Mouse (Mus musculus): ENCODE measurements around the gene Vmn1r76. TPM values are rescaled to one million over a fixed set of nuclear protein-coding genes. Genes with fewer than 3 reads are reported as not detected.

The Vmn1r76 gene
- not detected for polyA plus RNA-seq (2021)

- in situ Hi-C loops (cut with MboI; ENCODE audit: low pct_unique_long_range_greater_than_20kb) = no loop called here
- TF ChIP-seq CTCF (IDR thresholded peaks at IDR 0.05) = no peak
- CTCF ChIA-PET = no interaction called here
- H3K27me3 ChIP-seq = no peaks in the 10 kb centered on the region
- POLR2A ChIA-PET = no interaction called here
- DNase-seq (ENCODE audit: low read depth, low spot score) (no peak), ATAC-seq (no peak)
Observed at GRCm38 (mm10) chr7:11938113-11938512, at the start of gene Vmn1r76. Gene Vmn1r76 (minus strand): TSS chr7:11938213.

- ChIA-PET CTCF (interaction anchor here (0.6 kb wide), 1 partner anchor 8 kb away, joined by 3 read pairs; no protein-coding TSS in a partner anchor), POLR2A (no interaction called here)
- ATAC-seq (no peak), DNase-seq (ENCODE audit: low read depth, low spot score) (no peak)
- in situ Hi-C loops (cut with MboI; ENCODE audit: low pct_unique_long_range_greater_than_20kb) = no loop called here
- H3K27me3 ChIP-seq = no peaks in the 10 kb centered on the region
- no peak for TF ChIP-seq CTCF (IDR thresholded peaks at IDR 0.05)
Observed at GRCm38 (mm10) chr7:11972611-11973010, 34.6 kb upstream of the Vmn1r76 start.

GRCm38 (mm10) chr7:11947991-11948390 is 10.0 kb upstream of the Vmn1r76 start:
- no peak for ATAC-seq
- POLR2A ChIA-PET = no interaction called here
- in situ Hi-C loops (cut with MboI; ENCODE audit: low pct_unique_long_range_greater_than_20kb) = no loop called here
- DNase-seq (ENCODE audit: low read depth, low spot score) = no peak
- TF ChIP-seq CTCF (IDR thresholded peaks at IDR 0.05) = no peak
- CTCF ChIA-PET = no interaction called here
- H3K27me3 ChIP-seq = no peaks in the 10 kb centered on the region

GRCm38 (mm10) chr7:11874330-11874729 is 63.7 kb downstream of the Vmn1r76 start, which contains the start of gene Vmn1r75:
Gene Vmn1r75 (plus strand): TSS chr7:11874630.
- no peak for TF ChIP-seq CTCF (IDR thresholded peaks at IDR 0.05)
- POLR2A ChIA-PET = no interaction called here
- CTCF ChIA-PET = no interaction called here
- in situ Hi-C loops (cut with MboI; ENCODE audit: low pct_unique_long_range_greater_than_20kb) = no loop called here
- no peaks in the 10 kb centered on the region for H3K27me3 ChIP-seq
- no peak for ATAC-seq
- DNase-seq (ENCODE audit: low read depth, low spot score) = no peak

Other genes with a start within 250 kb of the Vmn1r76 start
- not detected for gene Vmn1r73, start 207.9 kb downstream of the Vmn1r76 start, polyA plus RNA-seq (2021)
- not detected for gene Vmn1r74, start 104.2 kb downstream of the Vmn1r76 start, polyA plus RNA-seq (2021)
- gene Vmn1r75, start 63.6 kb downstream of the Vmn1r76 start, polyA plus RNA-seq (2021) = not detected
- not detected for gene Vmn1r77, start 98.5 kb upstream of the Vmn1r76 start, polyA plus RNA-seq (2021)
- gene Vmn1r78, start 212.0 kb upstream of the Vmn1r76 start, polyA plus RNA-seq (2021) = not detected
- 0.06 TPM for gene Vmn1r79, start 233.1 kb upstream of the Vmn1r76 start, polyA plus RNA-seq (2021)

Data from Patski (cell line).